Mouse (Mus musculus) G1E (cell line): ENCODE data around the gene Gsx2. TPM values are rescaled to one million over a fixed set of nuclear protein-coding genes. Genes with fewer than 3 reads are reported as not detected.

ENCODE experiments used
- ATAC-seq: 2 replicates; pipeline ENCODE4 v1.8.0; 2016; ENCODE audit warnings: mild to moderate bottlenecking; ENCODE audit not compliant: insufficient number of reproducible peaks, poor library complexity, low FRiP score, severe bottlenecking; ENCODE audit errors: extremely low read depth
- DNase-seq: peaks from one replicate; pipeline ENCODE4 v3.0.0; 2012; ENCODE audit warnings: low spot score
- H3K27me3 ChIP-seq: 2 replicates; pipeline ENCODE4 v1.6.1; 2012; ENCODE audit warnings: mild to moderate bottlenecking, low read length, inconsistent platforms; ENCODE audit not compliant: insufficient read depth
- H3K36me3 ChIP-seq: replicated peaks from 2 replicates; pipeline ENCODE3; 2012; ENCODE audit warnings: mild to moderate bottlenecking, inconsistent platforms
- H3K4me1 ChIP-seq: 2 replicates; pipeline ENCODE4 v1.6.1; 2012; ENCODE audit warnings: low read depth, low read length, inconsistent platforms, mixed read lengths; ENCODE audit not compliant: insufficient read depth
- H3K4me3 ChIP-seq: 2 replicates; pipeline ENCODE4 v1.5.1; 2012; ENCODE audit warnings: low read depth, mild to moderate bottlenecking, inconsistent platforms, low read length, moderate library complexity, mixed read lengths
- H3K9me3 ChIP-seq: replicated peaks from 2 replicates; pipeline ENCODE4 v1.6.1; 2012; ENCODE audit warnings: inconsistent platforms
- CTCF ChIP-seq: IDR thresholded peaks from 2 replicates; pipeline ENCODE4 v1.5.1; 2012; ENCODE audit warnings: low read depth, low read length, inconsistent platforms, mixed read lengths
- GATA1 ChIP-seq: IDR thresholded peaks from 2 replicates; pipeline ENCODE4 v1.6.1; 2012; ENCODE audit warnings: borderline replicate concordance, low read length, inconsistent platforms, mixed read lengths
- GATA2 ChIP-seq: IDR thresholded peaks from 2 replicates; pipeline ENCODE4 v1.6.1; 2012; ENCODE audit warnings: low read depth, low read length, inconsistent platforms, borderline replicate concordance
- POLR2AphosphoS5 ChIP-seq: IDR thresholded peaks from 2 replicates; pipeline ENCODE4 v1.6.1; 2012; ENCODE audit warnings: low read depth, low read length, inconsistent platforms; ENCODE audit not compliant: insufficient replicate concordance
- TAL1 ChIP-seq: conservative IDR thresholded peaks from 2 replicates; pipeline ENCODE4 v1.6.1; 2012; ENCODE audit warnings: low read depth, low read length, inconsistent platforms, mixed read lengths
- polyA plus RNA-seq: library from polyadenylated mRNA; stranded (reverse); fragments of >175 nt; gene quantifications from 2 replicates; pipeline ENCODE4 v1.2.3, GENCODE M21; 2012
- total RNA-seq, 2 experiments: library from RNA; stranded (forward) in 1 of 2; stranded (reverse) in 1 of 2; fragments of 200-1000 nt in 1 of 2; fragments of >200 nt in 1 of 2; fragmentation: Nextera tagmentation in 1 of 2; gene quantifications; 2 replicates each; pipeline ENCODE4 v1.2.3; 2014 to 2017

Gsx2 gene
- total and polyA plus RNA-seq, 3 experiments = not detected

- Histone ChIP-seq H3K4me3 (no peak overlapping the region), H3K4me1 (peaks cover 5% of the 10 kb centered on the region; the same call in 1 of the 2 replicates), H3K9me3 (no peaks in the 10 kb centered on the region; the same call in 1 of the 2 replicates), H3K27me3 (peaks cover 78% of the 10 kb centered on the region), H3K36me3 (no peaks in the 10 kb centered on the region)
- no peak for ATAC-seq
- DNase-seq = no peak
- TF ChIP-seq TAL1 (no peak), GATA2 (no peak), GATA1 (no peak), POLR2AphosphoS5 (no peak), CTCF (no peak)
Observed at GRCm38 (mm10) chr5:75070132-75070531, 5.3 kb upstream of the Gsx2 start.

- TF ChIP-seq GATA1 (no peak), GATA2 (no peak), POLR2AphosphoS5 (no peak), CTCF (no peak), TAL1 (no peak)
- DNase-seq = no peak
- Histone ChIP-seq H3K36me3 (no peaks in the 10 kb centered on the region), H3K27me3 (peaks cover 85% of the 10 kb centered on the region), H3K9me3 (no peaks in the 10 kb centered on the region), H3K4me1 (peaks cover 5% of the 10 kb centered on the region; the same call in 1 of the 2 replicates), H3K4me3 (no peak overlapping the region)
- no peak for ATAC-seq
Observed at GRCm38 (mm10) chr5:75070656-75071375, 4.6 kb upstream of the Gsx2 start.

GRCm38 (mm10) chr5:75071951-75072350 is 3.5 kb upstream of the Gsx2 start:
- Histone ChIP-seq H3K4me3 (no peak overlapping the region), H3K9me3 (no peaks in the 10 kb centered on the region), H3K36me3 (no peaks in the 10 kb centered on the region), H3K4me1 (peaks cover 5% of the 10 kb centered on the region; the same call in 1 of the 2 replicates), H3K27me3 (peaks cover 91% of the 10 kb centered on the region)
- DNase-seq (no peak), ATAC-seq (no peak)
- TF ChIP-seq GATA2 (no peak), GATA1 (no peak), CTCF (no peak), TAL1 (no peak), POLR2AphosphoS5 (no peak)

GRCm38 (mm10) chr5:75072532-75072931 is 2.9 kb upstream of the Gsx2 start:
- H3K9me3 ChIP-seq = no peaks in the 10 kb centered on the region
- no peak overlapping the region for H3K4me3 ChIP-seq
- TF ChIP-seq CTCF = no peak
- no peak for TF ChIP-seq POLR2AphosphoS5
- TF ChIP-seq GATA1 = no peak
- TF ChIP-seq GATA2 = no peak
- no peak for TF ChIP-seq TAL1
- H3K4me1 ChIP-seq = peaks cover 5% of the 10 kb centered on the region; the same call in 1 of the 2 replicates
- ATAC-seq (no peak), DNase-seq (no peak)
- peaks cover 88% of the 10 kb centered on the region for H3K27me3 ChIP-seq
- H3K36me3 ChIP-seq = no peaks in the 10 kb centered on the region

GRCm38 (mm10) chr5:75073167-75073566 is 2.2 kb upstream of the Gsx2 start:
- no peak for ATAC-seq
- Histone ChIP-seq H3K36me3 (no peaks in the 10 kb centered on the region), H3K4me1 (peaks cover 5% of the 10 kb centered on the region; the same call in 1 of the 2 replicates), H3K4me3 (no peak overlapping the region), H3K27me3 (peaks cover 90% of the 10 kb centered on the region), H3K9me3 (no peaks in the 10 kb centered on the region)
- TF ChIP-seq GATA1 (no peak), TAL1 (no peak), CTCF (no peak), POLR2AphosphoS5 (no peak), GATA2 (no peak)
- no peak for DNase-seq

- peaks cover 88% of the 10 kb centered on the region for H3K27me3 ChIP-seq
- TF ChIP-seq TAL1 (no peak), POLR2AphosphoS5 (no peak), CTCF (no peak), GATA2 (no peak), GATA1 (no peak)
- DNase-seq (no peak), ATAC-seq (no peak)
- H3K4me3 ChIP-seq = no peak overlapping the region
- no peaks in the 10 kb centered on the region for H3K9me3 ChIP-seq
- no peaks in the 10 kb centered on the region for H3K36me3 ChIP-seq
- peaks cover 5% of the 10 kb centered on the region; the same call in 1 of the 2 replicates for H3K4me1 ChIP-seq
Observed at GRCm38 (mm10) chr5:75073684-75074083, 1.7 kb upstream of the Gsx2 start.
